Mouse (Mus musculus): ENCODE measurements around the gene Gcc1.

- no peak for TF ChIP-seq NELFE (IDR thresholded peaks at IDR 0.05; ENCODE audit: low read depth, low read length)
- no peak for TF ChIP-seq E2F4 (IDR thresholded peaks at IDR 0.05; ENCODE audit: borderline replicate concordance, low read depth, low read length)
- no peak for TF ChIP-seq CTCF (IDR thresholded peaks at IDR 0.05 in 2 of 3, conservative IDR thresholded peaks at IDR 0.05 in 1 of 3; ENCODE audit: control insufficient read depth in 1 of 3, insufficient read depth in 1 of 3, low read depth in 2 of 3, low read length in 3 of 3, poor library complexity in 1 of 3, severe bottlenecking in 1 of 3)
- TF ChIP-seq EP300 (IDR thresholded peaks at IDR 0.05; ENCODE audit: low read depth in 1 of 2, low read length in 2 of 2): no peak
- no peak for TF ChIP-seq GATA1 (IDR thresholded peaks at IDR 0.05; ENCODE audit: low read depth, low read length)
- no peak for TF ChIP-seq GABPA (IDR thresholded peaks at IDR 0.05; ENCODE audit: low read depth, low read length)
These were observed 7.3 kb downstream of the Gcc1 start for GRCm38 (mm10) chr6:28420865-28421264.

Data from MEL (cell line).